Mouse (Mus musculus) hindbrain, embryonic 10.5 days (tissue): ENCODE results near the gene Sgsm2. TPM values are rescaled to one million over a fixed set of nuclear protein-coding genes. Genes with fewer than 3 reads are reported as not detected.
A peak's percentile ranks its signal among the peaks of the same experiment; 100 is the strongest.

Source experiments
- DNase-seq: peaks from one replicate; pipeline ENCODE4 v3.0.0-alpha.2; 2017; ENCODE audit warnings: low spot score
- H3K27ac ChIP-seq: fragments of 300-500 bp; sonication (generic); 2 replicates; pipeline ENCODE4 v1.5.1; 2016; ENCODE audit warnings: mild to moderate bottlenecking, moderate library complexity
- H3K27me3 ChIP-seq: fragments of 300-500 bp; sonication (generic); 2 replicates; pipeline ENCODE4 v1.6.1; 2016; ENCODE audit warnings: mild to moderate bottlenecking; ENCODE audit not compliant: poor library complexity, insufficient read depth, severe bottlenecking
- H3K36me3 ChIP-seq: fragments of 300-500 bp; sonication (generic); 2 replicates; pipeline ENCODE4 v1.6.1; 2016; ENCODE audit warnings: mild to moderate bottlenecking, moderate library complexity
- H3K4me1 ChIP-seq: fragments of 300-500 bp; sonication (generic); replicated peaks from 2 replicates; pipeline ENCODE4 v1.6.1; 2016; ENCODE audit warnings: mild to moderate bottlenecking
- H3K4me3 ChIP-seq: fragments of 300-500 bp; sonication (generic); 2 replicates; pipeline ENCODE4 v1.5.1; 2016; ENCODE audit warnings: mild to moderate bottlenecking, moderate library complexity
- H3K9me3 ChIP-seq: fragments of 300-500 bp; sonication (generic); 2 replicates; pipeline ENCODE4 v1.6.1; 2016; ENCODE audit warnings: mild to moderate bottlenecking, moderate library complexity
- WGBS: fragments of 180-500 bp; shearing (Covaris S2); methylation state at CpG from one replicate; pipeline ENCODE4 v1.1.7; 2016; 5-methylcytosine and 5-hydroxymethylcytosine counted together
- polyA plus RNA-seq: library from polyadenylated mRNA; unstranded; fragments of >200 nt; fragmentation: Nextera tagmentation; extraction: Ambion mirVana; gene quantifications from 2 replicates; pipeline ENCODE4 v1.2.1, GENCODE M21; 2016

The Sgsm2 gene
- polyA plus RNA-seq, 1 experiment from 2014 or later = 10.7 TPM

GRCm38 (mm10) chr11:74870991-74871622 lies 25.8 kb downstream of the Sgsm2 start:
- no peaks in the 10 kb centered on the region for H3K27me3 ChIP-seq
- H3K27ac ChIP-seq = 0 out of 2 replicates have a peak overlapping the region, but pooled peaks have one; percentile 6
- 39% methylated on average over 12 of the region's 12 CpGs for whole genome bisulfite sequencing
- peaks cover 27% of the 10 kb centered on the region for H3K36me3 ChIP-seq
- peaks cover 29% of the 10 kb centered on the region for H3K4me1 ChIP-seq
- no peaks in the 10 kb centered on the region for H3K9me3 ChIP-seq
- DNase-seq = no peak
- no peak overlapping the region for H3K4me3 ChIP-seq

- Histone ChIP-seq H3K4me1 (peaks cover 29% of the 10 kb centered on the region), H3K36me3 (peaks cover 28% of the 10 kb centered on the region), H3K27me3 (no peaks in the 10 kb centered on the region), H3K27ac (no peak overlapping the region), H3K9me3 (no peaks in the 10 kb centered on the region), H3K4me3 (no peak overlapping the region)
- DNase-seq = no peak
- 77% methylated on average over 4 of the region's 4 CpGs for WGBS
Measured at GRCm38 (mm10) chr11:74870544-74870943, 26.3 kb downstream of the Sgsm2 start.

GRCm38 (mm10) chr11:74869603-74870002 lies 27.3 kb downstream of the Sgsm2 start:
- no peaks in the 10 kb centered on the region for H3K27me3 ChIP-seq
- no peaks in the 10 kb centered on the region for H3K9me3 ChIP-seq
- peaks cover 25% of the 10 kb centered on the region for H3K4me1 ChIP-seq
- H3K4me3 ChIP-seq = no peak overlapping the region
- peak overlapping the region; percentile 69 for H3K27ac ChIP-seq
- no peak for DNase-seq
- H3K36me3 ChIP-seq = peaks cover 38% of the 10 kb centered on the region
- 77% methylated on average over 6 of the region's 6 CpGs for WGBS

GRCm38 (mm10) chr11:74868046-74868760 lies 28.7 kb downstream of the Sgsm2 start:
- H3K27ac ChIP-seq = no peak overlapping the region
- H3K4me1 ChIP-seq = peaks cover 23% of the 10 kb centered on the region
- no peak overlapping the region for H3K4me3 ChIP-seq
- no peaks in the 10 kb centered on the region for H3K9me3 ChIP-seq
- 89% methylated on average over 13 of the region's 13 CpGs for WGBS
- no peaks in the 10 kb centered on the region for H3K27me3 ChIP-seq
- peaks cover 44% of the 10 kb centered on the region for H3K36me3 ChIP-seq
- DNase-seq = no peak

- Histone ChIP-seq H3K36me3 (peaks cover 51% of the 10 kb centered on the region), H3K4me3 (no peak overlapping the region), H3K9me3 (no peaks in the 10 kb centered on the region), H3K4me1 (peaks cover 24% of the 10 kb centered on the region), H3K27me3 (no peaks in the 10 kb centered on the region), H3K27ac (no peak overlapping the region)
- WGBS = 85% methylated on average over 2 of the region's 2 CpGs
- no peak for DNase-seq
Measured at GRCm38 (mm10) chr11:74867181-74867580, 29.7 kb downstream of the Sgsm2 start.

GRCm38 (mm10) chr11:74866640-74867039 lies 30.2 kb downstream of the Sgsm2 start:
- WGBS = 85% methylated on average over 4 of the region's 4 CpGs
- Histone ChIP-seq H3K36me3 (peaks cover 51% of the 10 kb centered on the region), H3K4me1 (peaks cover 24% of the 10 kb centered on the region), H3K27ac (no peak overlapping the region), H3K27me3 (no peaks in the 10 kb centered on the region), H3K9me3 (no peaks in the 10 kb centered on the region), H3K4me3 (no peak overlapping the region)
- no peak for DNase-seq

- peaks cover 17% of the 10 kb centered on the region for H3K4me1 ChIP-seq
- no peaks in the 10 kb centered on the region for H3K27me3 ChIP-seq
- no peak for DNase-seq
- H3K9me3 ChIP-seq = no peaks in the 10 kb centered on the region
- WGBS = 80% methylated on average over 9 of the region's 9 CpGs
- 0 out of 2 replicates have a peak overlapping the region, but pooled peaks have one; percentile 29 for H3K27ac ChIP-seq
- H3K36me3 ChIP-seq = peaks cover 60% of the 10 kb centered on the region
- H3K4me3 ChIP-seq = no peak overlapping the region
Measured at GRCm38 (mm10) chr11:74865252-74865651, 31.6 kb downstream of the Sgsm2 start.

GRCm38 (mm10) chr11:74864421-74864820 lies 32.4 kb downstream of the Sgsm2 start:
- no peaks in the 10 kb centered on the region for H3K9me3 ChIP-seq
- WGBS = 90% methylated on average over 9 of the region's 9 CpGs
- no peak overlapping the region for H3K27ac ChIP-seq
- peaks cover 12% of the 10 kb centered on the region; the same call in 1 of the 2 replicates for H3K4me1 ChIP-seq
- H3K4me3 ChIP-seq = no peak overlapping the region
- H3K36me3 ChIP-seq = peaks cover 66% of the 10 kb centered on the region
- DNase-seq = no peak
- H3K27me3 ChIP-seq = no peaks in the 10 kb centered on the region

- H3K9me3 ChIP-seq = no peaks in the 10 kb centered on the region
- H3K4me3 ChIP-seq = 0 out of 2 replicates have a peak overlapping the region, but pooled peaks have one; percentile 16
- H3K4me1 ChIP-seq = 0 out of 2 replicates have a peak, but pooled peaks cover 5% of the 10 kb centered on the region
- H3K27me3 ChIP-seq = no peaks in the 10 kb centered on the region
- H3K36me3 ChIP-seq = peaks cover 70% of the 10 kb centered on the region
- DNase-seq = peak; percentile 32
- no peak overlapping the region for H3K27ac ChIP-seq
- 32% methylated on average over 11 of the region's 11 CpGs for WGBS
Measured at GRCm38 (mm10) chr11:74863471-74863870, 33.4 kb downstream of the Sgsm2 start.

GRCm38 (mm10) chr11:74862129-74862528 lies 34.7 kb downstream of the Sgsm2 start:
- no peak overlapping the region for H3K4me3 ChIP-seq
- no peak overlapping the region for H3K27ac ChIP-seq
- no peak for DNase-seq
- 84% methylated on average over 5 of the region's 5 CpGs for WGBS
- H3K36me3 ChIP-seq = peaks cover 67% of the 10 kb centered on the region
- H3K4me1 ChIP-seq = 0 out of 2 replicates have a peak, but pooled peaks cover 5% of the 10 kb centered on the region
- no peaks in the 10 kb centered on the region for H3K27me3 ChIP-seq
- H3K9me3 ChIP-seq = no peaks in the 10 kb centered on the region

- H3K4me1 ChIP-seq = no peaks in the 10 kb centered on the region
Measured at GRCm38 (mm10) chr11:74857756-74858155, 39.1 kb downstream of the Sgsm2 start.

GRCm38 (mm10) chr11:74850998-74851661 lies 45.7 kb downstream of the Sgsm2 start:
- no peak overlapping the region for H3K27ac ChIP-seq
- no peak for DNase-seq
- no peak overlapping the region for H3K4me3 ChIP-seq
- no peaks in the 10 kb centered on the region for H3K9me3 ChIP-seq
- peaks cover 15% of the 10 kb centered on the region for H3K4me1 ChIP-seq
- no peaks in the 10 kb centered on the region for H3K27me3 ChIP-seq
- peaks cover 48% of the 10 kb centered on the region for H3K36me3 ChIP-seq
- WGBS = 84% methylated on average over 14 of the region's 14 CpGs

More at GRCm38 (mm10) chr11:74857756-74858155, 39.1 kb downstream of the Sgsm2 start:
- DNase-seq = no peak
- 86% methylated on average over 9 of the region's 9 CpGs for whole genome bisulfite sequencing
- Histone ChIP-seq H3K27me3 (no peaks in the 10 kb centered on the region), H3K4me3 (no peak overlapping the region), H3K27ac (no peak overlapping the region), H3K9me3 (no peaks in the 10 kb centered on the region), H3K36me3 (peaks cover 56% of the 10 kb centered on the region)
